Mouse (Mus musculus) forebrain, embryonic 11.5 days (tissue): Measurements from ENCODE around the gene Rftn1. TPM values are rescaled to one million over a fixed set of nuclear protein-coding genes. Genes with fewer than 3 reads are reported as not detected.

Experiments used
- ATAC-seq: fragments of 200-750 bp; cut with Nextera tagmentation; replicated peaks from 2 replicates; pipeline ENCODE4 v1.8.0; 2017; ENCODE audit warnings: moderate TSS enrichment; ENCODE audit not compliant: low FRiP score
- DNase-seq: peaks from one replicate; pipeline ENCODE4 v3.0.0-alpha.2; 2017; ENCODE audit warnings: low spot score
- H3K27ac ChIP-seq: fragments of 300-500 bp; sonication (generic); 2 replicates; pipeline ENCODE4 v1.5.1; 2014; ENCODE audit warnings: low read depth, low read length
- H3K27me3 ChIP-seq: fragments of 300-500 bp; sonication (generic); 2 replicates; pipeline ENCODE4 v1.6.1; 2014; ENCODE audit warnings: mild to moderate bottlenecking, low read length, mixed read lengths; ENCODE audit not compliant: control insufficient read depth, insufficient read depth
- H3K36me3 ChIP-seq: fragments of 300-500 bp; sonication (generic); 2 replicates; pipeline ENCODE4 v1.6.1; 2014; ENCODE audit warnings: mild to moderate bottlenecking, low read length, moderate library complexity, mixed read lengths; ENCODE audit not compliant: control insufficient read depth, insufficient read depth
- H3K4me1 ChIP-seq: fragments of 300-500 bp; sonication (generic); replicated peaks from 2 replicates; pipeline ENCODE4 v1.6.1; 2014; ENCODE audit warnings: low read length, mixed read lengths; ENCODE audit not compliant: control insufficient read depth, insufficient read depth
- H3K4me2 ChIP-seq: fragments of 300-500 bp; sonication (generic); 2 replicates; pipeline ENCODE4 v1.6.1; 2014; ENCODE audit warnings: low read depth, mild to moderate bottlenecking, low read length, moderate library complexity, mixed read lengths; ENCODE audit not compliant: severe bottlenecking
- H3K4me3 ChIP-seq: fragments of 300-500 bp; sonication (generic); 2 replicates; pipeline ENCODE4 v1.5.1; 2014; ENCODE audit warnings: low read depth, low read length
- H3K9ac ChIP-seq: fragments of 300-500 bp; sonication (generic); 2 replicates; pipeline ENCODE4 v1.6.1; 2014; ENCODE audit warnings: low read length
- H3K9me3 ChIP-seq: fragments of 300-500 bp; sonication (generic); 2 replicates; pipeline ENCODE4 v1.6.1; 2016; ENCODE audit warnings: low read length, mixed read lengths; ENCODE audit not compliant: control insufficient read depth
- WGBS: fragments of 180-500 bp; shearing (Covaris S2); extraction: QIAGEN DNeasy Blood & Tissue Kit; methylation state at CpG from one replicate; pipeline ENCODE4 v1.1.7; 2014; 5-methylcytosine and 5-hydroxymethylcytosine counted together
- polyA plus RNA-seq: library from polyadenylated mRNA; unstranded; fragments of >200 nt; fragmentation: Nextera tagmentation; extraction: Ambion mirVana; gene quantifications from 2 replicates; pipeline ENCODE4 v1.2.1, GENCODE M21; 2014

The Rftn1 gene
- polyA plus RNA-seq, 1 experiment from 2014 or later: 11.6 TPM

GRCm38 (mm10) chr17:50231206-50231605 lies 40.7 kb upstream of the Rftn1 start:
- WGBS: 88% methylated on average over 8 of the region's 8 CpGs
- Histone ChIP-seq H3K9me3 (no peaks in the 10 kb centered on the region), H3K27me3 (no peaks in the 10 kb centered on the region), H3K4me3 (no peak overlapping the region), H3K9ac (no peak overlapping the region), H3K4me2 (no peak overlapping the region), H3K36me3 (no peaks in the 10 kb centered on the region), H3K4me1 (peaks cover 2% of the 10 kb centered on the region), H3K27ac (no peak overlapping the region)
- no peak for DNase-seq
- no peak for ATAC-seq

- DNase-seq (no peak), ATAC-seq (no peak)
- Histone ChIP-seq H3K9me3 (no peaks in the 10 kb centered on the region), H3K36me3 (no peaks in the 10 kb centered on the region), H3K4me3 (no peak overlapping the region), H3K4me1 (no peaks in the 10 kb centered on the region), H3K27ac (no peak overlapping the region), H3K9ac (no peak overlapping the region), H3K4me2 (no peak overlapping the region), H3K27me3 (no peaks in the 10 kb centered on the region)
- 87% methylated on average over 4 of the region's 4 CpGs for WGBS
Measured at GRCm38 (mm10) chr17:50229534-50229933, 39.1 kb upstream of the Rftn1 start.

- no peak overlapping the region for H3K4me2 ChIP-seq
- DNase-seq: no peak
- no peak overlapping the region for H3K27ac ChIP-seq
- ATAC-seq: no peak
- H3K9me3 ChIP-seq: no peaks in the 10 kb centered on the region
- H3K9ac ChIP-seq: no peak overlapping the region
- H3K4me1 ChIP-seq: no peaks in the 10 kb centered on the region
- 76% methylated on average over 7 of the region's 7 CpGs for WGBS
- H3K27me3 ChIP-seq: no peaks in the 10 kb centered on the region
- H3K4me3 ChIP-seq: no peak overlapping the region
- H3K36me3 ChIP-seq: no peaks in the 10 kb centered on the region
Measured at GRCm38 (mm10) chr17:50227366-50227765, 36.9 kb upstream of the Rftn1 start.

GRCm38 (mm10) chr17:50224718-50225117 lies 34.2 kb upstream of the Rftn1 start:
- no peaks in the 10 kb centered on the region for H3K36me3 ChIP-seq
- H3K4me1 ChIP-seq: no peaks in the 10 kb centered on the region
- no peak overlapping the region for H3K4me2 ChIP-seq
- no peak overlapping the region for H3K27ac ChIP-seq
- H3K4me3 ChIP-seq: no peak overlapping the region
- ATAC-seq (no peak), DNase-seq (no peak)
- 76% methylated on average over 5 of the region's 5 CpGs for WGBS
- no peaks in the 10 kb centered on the region for H3K9me3 ChIP-seq
- H3K27me3 ChIP-seq: no peaks in the 10 kb centered on the region
- H3K9ac ChIP-seq: no peak overlapping the region

GRCm38 (mm10) chr17:50217978-50218377 lies 27.5 kb upstream of the Rftn1 start:
- ATAC-seq (no peak), DNase-seq (no peak)
- 80% methylated on average over 4 of the region's 4 CpGs for WGBS
- Histone ChIP-seq H3K4me2 (no peak overlapping the region), H3K27me3 (no peaks in the 10 kb centered on the region), H3K9ac (no peak overlapping the region), H3K27ac (no peak overlapping the region), H3K9me3 (no peaks in the 10 kb centered on the region), H3K36me3 (no peaks in the 10 kb centered on the region), H3K4me1 (no peaks in the 10 kb centered on the region), H3K4me3 (no peak overlapping the region)

- no peaks in the 10 kb centered on the region for H3K4me1 ChIP-seq
- no peak overlapping the region for H3K4me3 ChIP-seq
- H3K9ac ChIP-seq: no peak overlapping the region
- ATAC-seq (no peak), DNase-seq (no peak)
- H3K27ac ChIP-seq: no peak overlapping the region
- H3K4me2 ChIP-seq: no peak overlapping the region
- H3K27me3 ChIP-seq: no peaks in the 10 kb centered on the region
- no peaks in the 10 kb centered on the region for H3K36me3 ChIP-seq
- H3K9me3 ChIP-seq: no peaks in the 10 kb centered on the region
- WGBS: 89% methylated on average over 6 of the region's 6 CpGs
Measured at GRCm38 (mm10) chr17:50215104-50215503, 24.6 kb upstream of the Rftn1 start.

GRCm38 (mm10) chr17:50213117-50213516 lies 22.6 kb upstream of the Rftn1 start:
- H3K36me3 ChIP-seq: no peaks in the 10 kb centered on the region
- H3K4me1 ChIP-seq: no peaks in the 10 kb centered on the region
- H3K9ac ChIP-seq: no peak overlapping the region
- no peak overlapping the region for H3K4me3 ChIP-seq
- no peak overlapping the region for H3K27ac ChIP-seq
- no peak overlapping the region for H3K4me2 ChIP-seq
- DNase-seq (no peak), ATAC-seq (no peak)
- WGBS: 87% methylated on average over 4 of the region's 4 CpGs
- H3K27me3 ChIP-seq: no peaks in the 10 kb centered on the region
- H3K9me3 ChIP-seq: no peaks in the 10 kb centered on the region

GRCm38 (mm10) chr17:50211816-50212215 lies 21.3 kb upstream of the Rftn1 start:
- Histone ChIP-seq H3K27me3 (no peaks in the 10 kb centered on the region), H3K36me3 (no peaks in the 10 kb centered on the region), H3K9ac (no peak overlapping the region), H3K4me1 (no peaks in the 10 kb centered on the region), H3K27ac (no peak overlapping the region), H3K9me3 (no peaks in the 10 kb centered on the region), H3K4me2 (no peak overlapping the region), H3K4me3 (no peak overlapping the region)
- WGBS: 90% methylated on average over 7 of the region's 7 CpGs
- ATAC-seq (no peak), DNase-seq (no peak)

GRCm38 (mm10) chr17:50209831-50210230 lies 19.4 kb upstream of the Rftn1 start:
- WGBS: 89% methylated on average over 6 of the region's 6 CpGs
- H3K36me3 ChIP-seq: no peaks in the 10 kb centered on the region
- no peak for DNase-seq

More at GRCm38 (mm10) chr17:50209831-50210230, 19.4 kb upstream of the Rftn1 start:
- Histone ChIP-seq H3K4me2 (no peak overlapping the region), H3K9ac (no peak overlapping the region), H3K4me3 (no peak overlapping the region), H3K27me3 (no peaks in the 10 kb centered on the region), H3K27ac (no peak overlapping the region), H3K9me3 (no peaks in the 10 kb centered on the region), H3K4me1 (no peaks in the 10 kb centered on the region)
- no peak for ATAC-seq
